ENCODE assay signal across 8 mouse cellular contexts in genomic region chr3:32508666-32509324, GRCm38 (mm10). TPM values are rescaled to one million over a fixed set of nuclear protein-coding genes. Genes with fewer than 3 reads are reported as not detected.
A peak's percentile ranks its signal among the peaks of the same experiment; 100 is the strongest.
DNase-seq lines count a peak whose midpoint lies in the region; ATAC-seq and TF ChIP-seq lines count a peak whose summit lies in the region.

No protein-coding gene starts in this region.

- no peaks in the 10 kb centered on the region for H3K27me3 ChIP-seq in embryonic facial prominence, embryonic 11.5 days (ENCODE audit: control insufficient read depth, insufficient read depth, low read length)
- no peaks in the 10 kb centered on the region for H3K27me3 ChIP-seq in midbrain, embryonic 11.5 days (ENCODE audit: control insufficient read depth, insufficient read depth, low read length)
- H3K27me3 ChIP-seq in small intestine, adult 2 months (ENCODE audit: control insufficient read depth, insufficient read depth, low read length), result no peaks in the 10 kb centered on the region

- intact Hi-C loops in left cerebral cortex, postnatal 4 days (cut with DNase I), result loop anchor here (2.0 to 5.0 kb wide), 2 partner anchors 174 to 721 kb away; no protein-coding TSS in a partner anchor

- TF ChIP-seq CTCF in small intestine, adult 2 months (IDR thresholded peaks at IDR 0.05; ENCODE audit: extremely low read depth, insufficient read length, insufficient replicate concordance, low read depth, low read length), result peak; percentile 84; the same call in 1 of the 2 replicates

- no peaks in the 10 kb centered on the region for H3K4me1 ChIP-seq in embryonic facial prominence, embryonic 11.5 days (ENCODE audit: control insufficient read depth, insufficient read depth, low read length)
- peaks cover 13% of the 10 kb centered on the region for H3K4me1 ChIP-seq in midbrain, embryonic 11.5 days (ENCODE audit: control insufficient read depth, insufficient read depth, low read length)
- H3K4me1 ChIP-seq in small intestine, adult 2 months (ENCODE audit: control insufficient read depth, insufficient read depth, insufficient read length, low read length), result peaks cover 4% of the 10 kb centered on the region

- H3K27ac ChIP-seq in embryonic facial prominence, embryonic 11.5 days (replicated peaks; ENCODE audit: low read depth, low read length), result no peak overlapping the region; the same call in 1 of the 2 replicates
- H3K27ac ChIP-seq in midbrain, embryonic 11.5 days (ENCODE audit: low read depth, low read length), result no peak overlapping the region
- H3K27ac ChIP-seq in small intestine, adult 2 months (ENCODE audit: insufficient read depth, low read depth, low read length), result no peak overlapping the region

- no peaks in the 10 kb centered on the region for H3K36me3 ChIP-seq in embryonic facial prominence, embryonic 11.5 days (replicated peaks; ENCODE audit: control insufficient read depth, insufficient read depth, low read depth, low read length)
- H3K36me3 ChIP-seq in midbrain, embryonic 11.5 days (ENCODE audit: control insufficient read depth, insufficient read depth, low read length), result no peaks in the 10 kb centered on the region
- no peaks in the 10 kb centered on the region for H3K36me3 ChIP-seq in small intestine, adult 2 months (ENCODE audit: control insufficient read depth, insufficient read depth, low read length)

- no peak overlapping the region; the same call in 1 of the 2 replicates for H3K9ac ChIP-seq in embryonic facial prominence, embryonic 11.5 days (replicated peaks; ENCODE audit: low read length)
- H3K9ac ChIP-seq in midbrain, embryonic 11.5 days (ENCODE audit: low read length), result no peak overlapping the region

- H3K4me3 ChIP-seq in embryonic facial prominence, embryonic 11.5 days (ENCODE audit: low read depth, low read length), result peak overlapping the region; percentile 6; the same call in 1 of the 2 replicates
- peak overlapping the region; percentile 17; the same call in 1 of the 2 replicates for H3K4me3 ChIP-seq in midbrain, embryonic 11.5 days (ENCODE audit: low read depth, low read length)
- H3K4me3 ChIP-seq in small intestine, adult 2 months (ENCODE audit: low read depth, low read length), result no peak overlapping the region

- WGBS in embryonic facial prominence, embryonic 11.5 days, result under 1% methylated on average over 17 of the region's 17 CpGs
- 2% methylated on average over 17 of the region's 17 CpGs for WGBS in midbrain, embryonic 11.5 days
- WGBS in small intestine, adult 2 months, result 3% methylated on average over 17 of the region's 17 CpGs

- TF ChIP-seq POLR2A in small intestine, adult 2 months (IDR thresholded peaks at IDR 0.05; ENCODE audit: low read depth, low read length), result no peak

- ATAC-seq in embryonic facial prominence, embryonic 11.5 days (replicated peaks; ENCODE audit: insufficient number of reproducible peaks, low FRiP score, low TSS enrichment, low read depth), result no peak
- peak; percentile 49 for ATAC-seq in midbrain, embryonic 11.5 days (ENCODE audit: low FRiP score)

- DNase-seq in 3T3-L1 (ENCODE audit: low read depth, low spot score), result peak; percentile 89
- peak; percentile 54 for DNase-seq in adrenal gland, adult 8-10 months
- peak; percentile 89 for DNase-seq in embryonic facial prominence, embryonic 11.5 days (ENCODE audit: low spot score)
- peak; percentile 94 for DNase-seq in heart, adult 11 months
- DNase-seq in kidney, adult 11 months, result peak; percentile 63
- peak; percentile 59 for DNase-seq in left cerebral cortex, postnatal 4 days
- peak; percentile 98 for DNase-seq in midbrain, embryonic 11.5 days (ENCODE audit: low spot score, missing footprints)

- no peaks in the 10 kb centered on the region for H3K9me3 ChIP-seq in embryonic facial prominence, embryonic 11.5 days (replicated peaks; ENCODE audit: control insufficient read depth, low read length)
- no peaks in the 10 kb centered on the region for H3K9me3 ChIP-seq in midbrain, embryonic 11.5 days (ENCODE audit: control insufficient read depth, low read length)

- H3K4me2 ChIP-seq in embryonic facial prominence, embryonic 11.5 days (ENCODE audit: low read depth, low read length), result peak overlapping the region; percentile 19
- peak overlapping the region; percentile 47 for H3K4me2 ChIP-seq in midbrain, embryonic 11.5 days

RNA-seq across cellular contexts. Expression of gene Zfp639, which starts 1.3 kb away (rescaled TPM):
- 10 to 100 TPM; 30.3 to 51.2 (median 37.4) TPM for total RNA-seq in adrenal gland, adult 8-10 months (2022)
- polyA plus RNA-seq in embryonic facial prominence, embryonic 11.5 days (2014; fragmentation: Nextera tagmentation; extraction: Ambion mirVana), result 51.7 and 54.3 TPM in 2 replicates
- total RNA-seq in left cerebral cortex, postnatal 4 days (2021), result 10 to 100 TPM; 55.2 to 60.8 TPM
- 42.1 and 50.3 TPM in 2 replicates for polyA plus RNA-seq in midbrain, embryonic 11.5 days (2014; fragmentation: Nextera tagmentation; extraction: Ambion mirVana)
- 12.1 and 17.7 TPM in 2 replicates for polyA plus RNA-seq in small intestine, adult 2 months (2012; rRNA removed)

RNA-seq across cellular contexts. Expression of gene Kcnmb3, which starts 16.8 kb away (rescaled TPM):
- total RNA-seq in adrenal gland, adult 8-10 months (2022), result 1 to 10 TPM in 1 of 4 experiments, under 1 TPM in 2, not detected in 1; 0.18 to 2.8 (median 0.38) TPM
- polyA plus RNA-seq in embryonic facial prominence, embryonic 11.5 days (2014; fragmentation: Nextera tagmentation; extraction: Ambion mirVana), result not detected in 2 replicates
- total RNA-seq in left cerebral cortex, postnatal 4 days (2021), result under 1 TPM in 1 of 2 experiments, not detected in 1; 0.60 TPM
- polyA plus RNA-seq in midbrain, embryonic 11.5 days (2014; fragmentation: Nextera tagmentation; extraction: Ambion mirVana), result 0.08 and 0.15 TPM in 2 replicates
- not detected in 2 replicates for polyA plus RNA-seq in small intestine, adult 2 months (2012; rRNA removed)

RNA-seq across cellular contexts. Expression of gene Mfn1, which starts 20.5 kb away (rescaled TPM):
- total RNA-seq in adrenal gland, adult 8-10 months (2022), result 100 to 1,000 TPM in 3 of 4 experiments, 10 to 100 TPM in 1; 93.1 to 124 (median 115) TPM
- polyA plus RNA-seq in embryonic facial prominence, embryonic 11.5 days (2014; fragmentation: Nextera tagmentation; extraction: Ambion mirVana), result 28.9 and 36.5 TPM in 2 replicates
- 100 to 1,000 TPM; 102 to 128 TPM for total RNA-seq in left cerebral cortex, postnatal 4 days (2021)
- polyA plus RNA-seq in midbrain, embryonic 11.5 days (2014; fragmentation: Nextera tagmentation; extraction: Ambion mirVana), result 29.7 and 31.2 TPM in 2 replicates
- 2.2 and 4.6 TPM in 2 replicates for polyA plus RNA-seq in small intestine, adult 2 months (2012; rRNA removed)
